Mouse (Mus musculus) stomach, embryonic 16.5 days (tissue): ENCODE results near the gene Nol3. TPM values are rescaled to one million over a fixed set of nuclear protein-coding genes. Genes with fewer than 3 reads are reported as not detected.

Source experiments
- ATAC-seq: fragments of 200-750 bp; cut with Nextera tagmentation; 2 replicates; pipeline ENCODE4 v1.8.0; 2017; ENCODE audit warnings: moderate number of reproducible peaks, moderate TSS enrichment; ENCODE audit not compliant: insufficient read depth, low FRiP score
- H3K27ac ChIP-seq: fragments of 300-500 bp; sonication (generic); 2 replicates; pipeline ENCODE4 v1.5.1; 2014; ENCODE audit warnings: low read length
- H3K27me3 ChIP-seq: fragments of 300-500 bp; sonication (generic); 2 replicates; pipeline ENCODE4 v1.6.1; 2014; ENCODE audit warnings: low read length, control low read depth, mixed read lengths; ENCODE audit not compliant: control insufficient read depth, insufficient read depth
- H3K36me3 ChIP-seq: fragments of 300-500 bp; sonication (generic); 2 replicates; pipeline ENCODE4 v1.6.1; 2014; ENCODE audit warnings: low read length; ENCODE audit not compliant: control insufficient read depth, insufficient read depth
- H3K4me1 ChIP-seq: fragments of 300-500 bp; sonication (generic); 2 replicates; pipeline ENCODE4 v1.6.1; 2014; ENCODE audit warnings: low read length, control low read depth, mixed read lengths; ENCODE audit not compliant: control insufficient read depth, insufficient read depth
- H3K4me2 ChIP-seq: fragments of 300-500 bp; sonication (generic); 2 replicates; pipeline ENCODE4 v1.6.1; 2014; ENCODE audit warnings: low read depth, low read length, mixed read lengths
- H3K4me3 ChIP-seq: fragments of 300-500 bp; sonication (generic); replicated peaks from 2 replicates; pipeline ENCODE4 v1.5.1; 2014; ENCODE audit warnings: mild to moderate bottlenecking, low read length
- H3K9ac ChIP-seq: fragments of 300-500 bp; sonication (generic); 2 replicates; pipeline ENCODE4 v1.6.1; 2014; ENCODE audit warnings: low read length
- H3K9me3 ChIP-seq: fragments of 300-500 bp; sonication (generic); replicated peaks from 2 replicates; pipeline ENCODE4 v1.6.1; 2016; ENCODE audit warnings: low read length, control low read depth; ENCODE audit not compliant: control insufficient read depth
- WGBS: fragments of 180-500 bp; shearing (Covaris S2); extraction: QIAGEN DNeasy Blood & Tissue Kit; methylation state at CpG from one replicate; pipeline ENCODE4 v1.1.7; 2014; 5-methylcytosine and 5-hydroxymethylcytosine counted together
- polyA plus RNA-seq: library from polyadenylated mRNA; unstranded; fragments of >200 nt; fragmentation: Nextera tagmentation; extraction: Ambion mirVana; gene quantifications from 2 replicates; pipeline ENCODE4 v1.2.1, GENCODE M21; 2015

Gene Nol3
- polyA plus RNA-seq, 1 experiment from 2014 or later = 2.3 TPM

GRCm38 (mm10) chr8:105260371-105261099 lies 15.4 kb upstream of the Nol3 start:
- Histone ChIP-seq H3K36me3 (no peaks in the 10 kb centered on the region), H3K4me1 (peaks cover 22% of the 10 kb centered on the region), H3K27ac (no peak overlapping the region), H3K9me3 (no peaks in the 10 kb centered on the region), H3K4me2 (no peak overlapping the region), H3K9ac (no peak overlapping the region), H3K4me3 (no peak overlapping the region), H3K27me3 (peaks cover 10% of the 10 kb centered on the region)
- no peak for ATAC-seq
- WGBS = 73% methylated on average over 7 of the region's 7 CpGs

GRCm38 (mm10) chr8:105261326-105261980 lies 14.5 kb upstream of the Nol3 start:
- no peak overlapping the region for H3K27ac ChIP-seq
- no peak for ATAC-seq
- H3K4me1 ChIP-seq = peaks cover 22% of the 10 kb centered on the region
- no peaks in the 10 kb centered on the region for H3K9me3 ChIP-seq
- peaks cover 14% of the 10 kb centered on the region for H3K27me3 ChIP-seq
- H3K36me3 ChIP-seq = no peaks in the 10 kb centered on the region
- 84% methylated on average over 12 of the region's 12 CpGs for WGBS
- no peak overlapping the region for H3K4me2 ChIP-seq
- no peak overlapping the region for H3K4me3 ChIP-seq
- H3K9ac ChIP-seq = no peak overlapping the region

- WGBS = 45% methylated on average over 16 of the region's 16 CpGs
- peaks cover 30% of the 10 kb centered on the region for H3K27me3 ChIP-seq
- H3K9ac ChIP-seq = no peak overlapping the region
These were observed 12.6 kb upstream of the Nol3 start for GRCm38 (mm10) chr8:105263244-105263912.

GRCm38 (mm10) chr8:105264024-105264982 lies 11.6 kb upstream of the Nol3 start, which contains the start of the genes Tradd and Fbxl8:
Gene Tradd, minus strand, starts transcription at chr8:105264609.
Gene Fbxl8, plus strand, starts transcription at chr8:105264648.
- WGBS = 1% methylated on average over 54 of the region's 54 CpGs
- H3K9ac ChIP-seq = peak within 1 kb of the TSS; percentile 72
- H3K27me3 ChIP-seq = peaks cover 35% of the 10 kb centered on the region
- H3K4me3 ChIP-seq = peak within 1 kb of the TSS; percentile 67
- peak; percentile 77 for ATAC-seq
- H3K27ac ChIP-seq = no peak within 1 kb of the TSS
- H3K4me1 ChIP-seq = peaks cover 29% of the 10 kb centered on the region
- H3K36me3 ChIP-seq = no peaks in the 10 kb centered on the region
- no peaks in the 10 kb centered on the region for H3K9me3 ChIP-seq
- H3K4me2 ChIP-seq = peak within 1 kb of the TSS; percentile 94

More at GRCm38 (mm10) chr8:105263244-105263912, 12.6 kb upstream of the Nol3 start:
- no peak overlapping the region for H3K27ac ChIP-seq
- peak overlapping the region; percentile 67 for H3K4me3 ChIP-seq
- ATAC-seq = no peak
- H3K4me1 ChIP-seq = peaks cover 25% of the 10 kb centered on the region
- H3K9me3 ChIP-seq = no peaks in the 10 kb centered on the region
- peak overlapping the region; percentile 94 for H3K4me2 ChIP-seq
- no peaks in the 10 kb centered on the region for H3K36me3 ChIP-seq

GRCm38 (mm10) chr8:105265128-105265527 lies 10.8 kb upstream of the Nol3 start:
- no peaks in the 10 kb centered on the region for H3K9me3 ChIP-seq
- peaks cover 29% of the 10 kb centered on the region for H3K4me1 ChIP-seq
- H3K4me2 ChIP-seq = peak overlapping the region; percentile 94
- peaks cover 40% of the 10 kb centered on the region for H3K27me3 ChIP-seq
- peak overlapping the region; percentile 67 for H3K4me3 ChIP-seq
- ATAC-seq = no peak
- WGBS = 10% methylated on average over 10 of the region's 10 CpGs
- H3K36me3 ChIP-seq = no peaks in the 10 kb centered on the region
- peak overlapping the region; percentile 72 for H3K9ac ChIP-seq
- no peak overlapping the region for H3K27ac ChIP-seq

GRCm38 (mm10) chr8:105266775-105267174 lies 9.2 kb upstream of the Nol3 start:
- no peak overlapping the region for H3K4me3 ChIP-seq
- peaks cover 57% of the 10 kb centered on the region for H3K27me3 ChIP-seq
- H3K4me1 ChIP-seq = peaks cover 36% of the 10 kb centered on the region
- no peaks in the 10 kb centered on the region for H3K36me3 ChIP-seq
- H3K9me3 ChIP-seq = no peaks in the 10 kb centered on the region
- no peak overlapping the region for H3K27ac ChIP-seq
- no peak overlapping the region for H3K4me2 ChIP-seq
- ATAC-seq = no peak
- 45% methylated on average over 13 of the region's 13 CpGs for WGBS
- H3K9ac ChIP-seq = no peak overlapping the region

GRCm38 (mm10) chr8:105268342-105269074 lies 7.4 kb upstream of the Nol3 start:
- Histone ChIP-seq H3K4me1 (peaks cover 36% of the 10 kb centered on the region), H3K36me3 (no peaks in the 10 kb centered on the region), H3K4me3 (peak overlapping the region; percentile 49), H3K4me2 (peak overlapping the region; percentile 69), H3K9me3 (no peaks in the 10 kb centered on the region), H3K27ac (no peak overlapping the region), H3K27me3 (peaks cover 67% of the 10 kb centered on the region), H3K9ac (peak overlapping the region; percentile 61)
- WGBS = 4% methylated on average over 65 of the region's 65 CpGs
- peak; percentile 26; the same call in 1 of the 2 replicates for ATAC-seq

- no peak overlapping the region for H3K27ac ChIP-seq
- H3K4me3 ChIP-seq = peak overlapping the region; percentile 49
- no peak for ATAC-seq
- peaks cover 33% of the 10 kb centered on the region for H3K4me1 ChIP-seq
- 8% methylated on average over 10 of the region's 10 CpGs for WGBS
- H3K36me3 ChIP-seq = no peaks in the 10 kb centered on the region
- peak overlapping the region; percentile 69 for H3K4me2 ChIP-seq
- H3K9me3 ChIP-seq = no peaks in the 10 kb centered on the region
- H3K9ac ChIP-seq = peak overlapping the region; percentile 61
- H3K27me3 ChIP-seq = peaks cover 69% of the 10 kb centered on the region
These were observed 6.9 kb upstream of the Nol3 start for GRCm38 (mm10) chr8:105269075-105269458.
